Mouse (Mus musculus) right cerebral cortex, postnatal 10 days (tissue): ENCODE results near the gene Tex264.
"Not testable (repeated sequence)": the region's sequence is repeated elsewhere in the genome, so short reads cannot be mapped to it uniquely, and the experiment has no call there.

ENCODE experiments used
- DNase-seq, 2 experiments: peaks; one replicate each; pipeline ENCODE4 v3.0.0; 2021; ENCODE audit warnings: low spot score in 2 of 2

Tex264 gene

GRCm38 (mm10) chr9:106664433-106664832 is 21.3 kb downstream of the Tex264 start:
- DNase-seq = peak; percentile 84 to 92

- no peak for DNase-seq
Observed at GRCm38 (mm10) chr9:106663200-106663599, 22.5 kb downstream of the Tex264 start.

GRCm38 (mm10) chr9:106659935-106660334 is 25.8 kb downstream of the Tex264 start:
- DNase-seq = no peak

- no peak for DNase-seq
Observed at GRCm38 (mm10) chr9:106659441-106659840, 26.3 kb downstream of the Tex264 start.

DNA sequence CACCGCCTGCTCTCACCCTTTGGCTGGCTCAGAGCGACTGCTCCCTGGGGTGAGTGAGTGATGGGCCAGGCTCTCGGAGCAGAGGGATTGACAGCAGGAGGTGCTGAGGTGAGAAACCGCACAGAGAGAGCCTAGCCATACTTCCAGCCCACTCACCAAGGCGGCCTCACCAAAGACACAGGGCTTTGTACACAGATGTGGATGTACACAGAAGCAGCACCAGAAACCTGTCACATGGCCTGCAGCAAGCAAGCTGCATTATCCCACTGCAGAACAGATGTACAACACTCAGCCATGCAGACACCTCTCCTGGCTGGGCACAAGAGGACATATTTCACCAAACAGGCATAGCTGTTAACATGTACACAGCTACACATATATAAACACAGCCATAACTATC is 28.1 kb downstream of the Tex264 start:
- DNase-seq = no peak

DNA sequence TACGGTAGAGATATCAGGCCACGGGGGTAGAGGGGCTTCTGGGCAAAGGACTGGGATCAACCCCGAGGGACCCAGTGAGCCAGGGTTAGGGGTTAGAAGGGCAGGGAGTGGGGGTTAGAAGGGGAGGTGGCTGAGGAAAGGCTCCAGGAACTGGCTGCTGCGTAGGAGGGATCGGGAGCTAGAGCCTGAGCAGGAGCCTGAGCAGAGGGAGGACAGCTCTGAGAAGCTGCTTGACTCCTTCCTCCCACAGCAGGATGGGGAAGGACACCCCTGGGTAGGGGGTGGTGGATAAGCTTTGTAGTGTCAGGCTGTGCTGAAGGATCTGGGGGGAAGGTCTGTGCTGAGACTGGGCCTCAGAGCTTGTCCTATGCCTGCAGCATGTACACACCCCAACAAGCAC is 28.9 kb downstream of the Tex264 start:
- no peak for DNase-seq

DNA sequence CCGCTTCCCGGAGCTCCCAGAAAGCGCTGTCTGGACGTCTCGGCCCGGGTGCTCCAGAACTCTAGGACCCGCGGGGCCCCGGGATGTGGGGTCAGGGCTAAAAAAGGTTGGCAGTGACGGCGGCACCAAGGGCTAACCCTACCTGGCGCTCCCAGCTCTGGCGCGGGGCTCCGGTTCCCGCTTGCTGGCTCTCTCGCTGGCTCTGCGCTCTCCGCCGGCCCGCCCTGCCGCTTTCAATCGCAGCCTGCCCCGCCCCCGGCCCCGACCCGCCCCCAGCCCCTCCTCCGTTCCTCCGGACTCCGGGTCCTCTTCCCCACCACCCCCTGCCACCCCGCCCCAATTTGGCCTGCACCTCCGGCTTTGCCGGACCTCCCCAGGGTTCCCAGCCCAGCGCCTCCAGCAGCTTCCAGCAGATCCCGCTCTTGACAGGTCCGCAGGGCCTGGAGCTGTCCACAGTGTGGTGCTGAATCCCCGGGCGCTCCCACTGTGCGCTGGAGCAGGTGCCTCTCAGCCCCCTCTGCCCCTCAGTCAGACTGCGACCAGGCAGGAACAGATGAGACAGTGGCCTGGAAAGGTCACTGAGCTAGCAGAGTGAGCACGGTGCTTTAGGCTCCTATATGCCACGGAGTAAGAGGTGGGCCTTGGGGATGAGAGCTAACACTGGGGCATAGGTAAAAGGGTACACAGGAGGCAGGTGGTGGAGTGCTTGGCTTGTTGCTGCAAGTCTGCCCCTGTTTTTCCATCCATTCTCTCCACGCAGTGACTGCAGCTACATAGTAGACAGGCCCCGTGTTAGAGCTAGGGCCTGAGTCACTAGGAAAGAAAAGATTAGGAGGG is 29.6 kb downstream of the Tex264 start, which contains the start of gene Grm2:
TSS of gene Grm2 (minus strand) at position 199 of the 837 bp plus-strand sequence.
- DNase-seq = peak in 1 of 2 experiments; percentile 64

DNA sequence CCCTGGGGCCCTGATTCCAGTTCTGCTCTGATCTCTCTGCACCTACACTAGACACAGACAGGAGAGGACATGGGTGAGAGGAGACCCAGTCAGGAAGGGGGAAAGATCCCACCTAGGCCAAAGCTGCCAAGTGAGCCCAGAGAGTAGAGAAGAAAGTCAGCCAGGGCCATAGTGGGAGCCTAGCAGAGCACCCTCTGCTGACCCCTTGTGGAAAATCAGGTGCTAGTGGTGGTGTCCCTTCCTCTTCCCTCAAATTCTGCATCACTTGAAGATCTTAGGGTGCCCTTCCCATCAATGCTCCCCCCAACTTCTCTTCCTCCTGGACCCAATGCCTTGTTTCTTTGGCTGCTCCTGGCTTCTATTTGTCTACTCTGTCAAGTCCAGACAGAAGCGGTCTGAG is 33.0 kb downstream of the Tex264 start:
- peak in 1 of 2 experiments; percentile 32 for DNase-seq

- no peak for DNase-seq
Observed at GRCm38 (mm10) chr9:106647226-106647625, 38.5 kb downstream of the Tex264 start.

GRCm38 (mm10) chr9:106645684-106646271 is 39.9 kb downstream of the Tex264 start:
- no peak for DNase-seq

DNA sequence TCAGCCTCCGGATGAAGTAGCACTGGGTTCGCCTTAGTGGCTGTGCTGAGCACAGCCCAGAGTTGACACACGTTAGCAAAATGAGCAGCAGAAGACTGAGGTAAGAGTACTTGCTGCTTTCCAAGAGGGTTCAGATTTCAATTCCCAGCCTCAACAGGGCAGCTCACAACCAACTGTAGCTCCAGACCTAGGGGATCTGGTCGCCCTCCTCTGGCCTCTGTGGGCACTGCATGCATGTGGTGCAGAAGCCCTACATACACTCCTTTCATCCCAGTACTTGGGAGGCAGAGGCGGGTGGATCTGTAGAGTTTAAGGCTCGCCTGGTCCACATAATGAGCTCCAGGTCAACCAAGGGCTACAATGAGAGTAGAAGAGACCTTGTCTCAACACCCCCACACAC is 41.9 kb downstream of the Tex264 start:
- DNase-seq = no peak

- peak; percentile 77 to 86 for DNase-seq
Observed at GRCm38 (mm10) chr9:106643128-106643527, 42.6 kb downstream of the Tex264 start.

- DNase-seq = no peak
Observed at GRCm38 (mm10) chr9:106641346-106641745, 44.4 kb downstream of the Tex264 start.

- no peak for DNase-seq
Observed at GRCm38 (mm10) chr9:106638154-106638553, 47.6 kb downstream of the Tex264 start.

DNA sequence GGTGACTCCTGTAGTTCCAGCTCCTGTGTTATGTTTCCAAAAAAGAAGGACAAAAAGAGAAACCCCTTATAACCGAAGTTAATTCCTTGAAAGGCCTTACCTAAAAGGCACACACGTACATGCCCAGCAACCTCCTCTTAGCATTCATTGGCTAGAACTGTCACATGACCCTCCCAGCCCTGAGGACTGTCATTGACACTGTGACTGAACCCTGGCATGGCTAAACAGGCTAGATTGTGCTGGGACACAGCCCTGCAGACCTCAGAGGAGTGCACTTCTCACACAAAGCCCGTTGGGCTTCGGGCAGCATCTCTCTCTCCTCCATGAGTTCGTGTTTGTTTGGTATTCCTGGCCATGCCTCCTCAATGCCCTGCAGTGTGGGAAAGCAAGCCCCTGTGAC is 53.5 kb downstream of the Tex264 start:
- DNase-seq = no peak

- DNase-seq = not testable (repeated sequence)
Observed at GRCm38 (mm10) chr9:106627796-106628195, 57.9 kb downstream of the Tex264 start.

GRCm38 (mm10) chr9:106626282-106626681 is 59.4 kb downstream of the Tex264 start, which contains the start of gene Iqcf6:
Iqcf6 (plus strand) TSS chr9:106626582.
- no peak for DNase-seq

- peak in 1 of 2 experiments; percentile 54 for DNase-seq
Observed at GRCm38 (mm10) chr9:106617496-106617895, 68.2 kb downstream of the Tex264 start.

- DNase-seq = no peak
Observed at GRCm38 (mm10) chr9:106616306-106616705, 69.4 kb downstream of the Tex264 start.

DNA sequence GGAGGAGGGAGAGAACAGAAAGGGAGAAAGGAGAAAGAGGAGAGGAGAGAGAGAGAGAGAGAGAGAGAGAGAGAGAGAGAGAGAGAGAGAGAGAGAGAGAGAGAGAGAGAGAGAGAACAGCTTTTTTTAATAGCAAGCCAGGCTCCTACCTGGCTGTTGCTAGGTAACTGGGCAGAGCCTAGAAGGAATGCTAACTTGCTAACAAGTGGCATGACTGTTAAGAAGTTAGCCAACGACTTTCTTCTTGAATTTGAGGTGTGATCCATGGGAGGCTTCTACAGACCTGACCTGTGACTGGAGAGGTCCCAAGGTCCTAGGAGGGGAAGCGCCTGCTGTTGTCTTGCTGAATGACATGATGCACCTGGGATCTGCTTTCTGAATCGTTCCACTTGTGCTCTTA is 71.1 kb downstream of the Tex264 start:
- DNase-seq = no peak

- no peak for DNase-seq
Observed at GRCm38 (mm10) chr9:106613951-106614350, 71.8 kb downstream of the Tex264 start.

DNA sequence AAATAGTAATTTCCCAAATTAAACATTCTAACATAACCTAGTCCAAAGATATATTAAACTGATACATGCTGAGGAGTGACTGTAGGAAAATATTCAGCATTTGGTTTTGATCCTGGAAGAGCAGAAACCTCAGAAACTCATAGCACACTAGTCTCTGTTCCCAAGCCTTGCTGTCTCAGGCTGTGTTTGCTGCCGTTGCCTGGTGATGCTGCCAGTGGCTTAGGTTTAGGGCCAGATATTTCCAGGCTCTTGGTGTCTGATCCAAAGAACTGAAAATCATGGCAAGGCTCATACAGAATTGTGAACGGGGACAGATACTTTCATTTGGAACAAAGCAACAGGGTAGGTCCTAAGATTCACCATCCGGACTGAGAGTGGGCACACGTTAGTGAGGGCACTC is 75.0 kb downstream of the Tex264 start:
- no peak for DNase-seq
